Mouse (Mus musculus): ENCODE measurements around the gene Kcnj13. TPM values are rescaled to one million over a fixed set of nuclear protein-coding genes. Genes with fewer than 3 reads are reported as not detected.

Gene Kcnj13
- not detected in 4 replicates for total RNA-seq (2023; ENCODE audit: inconsistent age)

GRCm38 (mm10) chr1:87394594-87394993, at the start of gene Kcnj13:
Gene Kcnj13, minus strand, starts transcription at chr1:87394729.

Other genes starting within 250 kb of the Kcnj13 start
- not detected in 4 replicates for gene Ecel1, start 238.2 kb downstream of the Kcnj13 start, total RNA-seq (2023; ENCODE audit: inconsistent age)
- not detected in 4 replicates for gene Prss56, start 211.4 kb downstream of the Kcnj13 start, total RNA-seq (2023; ENCODE audit: inconsistent age)
- gene Chrnd, start 204.1 kb downstream of the Kcnj13 start, total RNA-seq (2023; ENCODE audit: inconsistent age), result not detected in 4 replicates
- not detected in 4 replicates for gene Chrng, start 190.1 kb downstream of the Kcnj13 start, total RNA-seq (2023; ENCODE audit: inconsistent age)
- gene Eif4e2, start 180.8 kb downstream of the Kcnj13 start, total RNA-seq (2023; ENCODE audit: inconsistent age), result 97.9 to 113 TPM (median 103 TPM) in 4 replicates
- 0.39 TPM in 1 of 4 replicates, not detected in the others for gene Efhd1, start 130.4 kb downstream of the Kcnj13 start, total RNA-seq (2023; ENCODE audit: inconsistent age)
- gene Gigyf2, start 67.7 kb downstream of the Kcnj13 start, total RNA-seq (2023; ENCODE audit: inconsistent age), result 118 to 131 TPM (median 124 TPM) in 4 replicates
- not detected in 4 replicates for gene Snorc, start 75.5 kb upstream of the Kcnj13 start, total RNA-seq (2023; ENCODE audit: inconsistent age)
- not detected in 4 replicates for gene Neu2, start 115.2 kb upstream of the Kcnj13 start, total RNA-seq (2023; ENCODE audit: inconsistent age)
- gene Ngef, start 179.1 kb upstream of the Kcnj13 start, total RNA-seq (2023; ENCODE audit: inconsistent age), result not detected in 4 replicates
- gene Inpp5d, start 225.6 kb upstream of the Kcnj13 start, total RNA-seq (2023; ENCODE audit: inconsistent age), result 718 to 785 TPM (median 748 TPM) in 4 replicates